Mouse (Mus musculus) kidney, postnatal 4 days (tissue): Measurements from ENCODE around the gene Ly75.

Experiments
- DNase-seq, 2 experiments: peaks; one replicate each; pipeline ENCODE4 v3.0.0; 2021; ENCODE audit warnings: mixed read lengths in 2 of 2

Ly75 gene

DNA sequence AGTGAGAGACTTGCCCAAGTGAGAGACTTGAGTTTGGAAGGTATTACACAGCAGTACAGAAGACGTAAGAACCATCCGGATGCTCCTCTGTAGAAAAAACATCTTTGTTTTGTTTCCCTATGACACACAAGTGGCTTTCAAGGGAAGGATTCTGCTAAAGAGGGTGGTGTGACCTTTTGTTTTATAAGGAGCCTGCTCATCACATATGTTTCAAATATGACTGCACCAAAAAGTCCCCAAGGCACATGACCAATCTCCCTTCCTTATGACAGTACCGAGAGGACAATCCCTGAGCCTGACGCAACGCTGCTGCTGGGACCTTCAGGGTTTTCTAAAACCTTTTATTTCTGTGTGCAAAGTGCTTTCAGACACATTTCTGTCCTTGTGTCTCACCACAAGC lies 12.9 kb downstream of the Ly75 start:
- no peak for DNase-seq

DNA sequence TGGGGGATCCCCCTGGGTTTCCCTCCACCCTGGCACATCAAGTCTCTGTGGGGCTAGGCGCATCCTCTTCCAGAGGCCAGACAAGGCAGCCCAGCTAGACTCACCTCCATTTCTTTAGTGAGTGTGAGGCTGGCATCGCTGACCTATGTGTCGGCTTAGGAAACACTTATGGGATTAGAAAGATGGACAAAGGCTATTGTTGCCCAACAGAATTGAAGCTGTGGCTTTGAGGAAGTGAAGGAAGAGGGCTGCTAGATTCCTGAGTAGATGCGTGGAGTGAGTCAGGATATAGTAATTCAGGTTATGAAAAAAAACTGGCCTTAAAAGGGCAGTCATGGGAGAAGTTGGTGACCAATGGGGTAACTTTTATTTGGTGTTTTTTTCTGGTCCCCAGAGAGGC lies 13.6 kb downstream of the Ly75 start:
- DNase-seq, result no peak

DNA sequence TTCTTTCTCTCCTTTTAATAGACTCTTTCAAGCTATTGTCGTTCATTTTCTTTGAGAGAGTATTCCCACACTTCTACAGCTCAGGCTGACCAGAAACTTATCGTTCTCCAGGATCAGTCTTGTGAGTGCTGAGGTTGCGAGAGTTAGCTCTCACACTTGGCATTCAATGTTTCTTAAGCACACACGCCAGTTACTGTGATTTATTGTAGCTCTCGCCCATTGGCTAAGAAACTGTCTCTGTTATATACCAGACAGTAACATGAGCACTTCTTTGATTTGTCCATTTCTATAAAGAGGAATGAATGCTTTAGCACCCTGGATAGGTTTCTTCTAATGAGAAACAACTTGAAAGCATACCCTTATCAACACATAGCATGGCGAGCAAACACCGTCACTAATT lies 15.2 kb downstream of the Ly75 start:
- no peak for DNase-seq

DNA sequence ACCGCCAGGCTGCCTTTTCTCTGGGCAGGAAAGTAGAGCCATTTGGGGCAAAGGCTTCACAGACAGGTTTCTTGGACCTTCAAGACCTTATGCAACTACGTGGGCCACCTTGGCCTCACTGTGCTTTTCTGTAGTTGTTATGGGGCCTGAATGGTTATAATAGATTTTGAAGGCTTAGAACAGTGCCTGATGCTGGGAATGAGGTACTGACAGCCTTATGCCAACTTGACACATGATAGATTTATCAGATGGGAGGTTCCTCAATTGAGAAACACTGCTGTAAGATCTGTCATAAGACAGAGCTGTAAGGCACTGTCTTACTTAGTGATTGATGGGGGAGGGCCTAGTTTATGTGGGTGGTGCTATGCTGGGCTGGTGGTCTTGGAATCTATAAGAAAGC lies 15.9 kb downstream of the Ly75 start:
- DNase-seq, result no peak

DNA sequence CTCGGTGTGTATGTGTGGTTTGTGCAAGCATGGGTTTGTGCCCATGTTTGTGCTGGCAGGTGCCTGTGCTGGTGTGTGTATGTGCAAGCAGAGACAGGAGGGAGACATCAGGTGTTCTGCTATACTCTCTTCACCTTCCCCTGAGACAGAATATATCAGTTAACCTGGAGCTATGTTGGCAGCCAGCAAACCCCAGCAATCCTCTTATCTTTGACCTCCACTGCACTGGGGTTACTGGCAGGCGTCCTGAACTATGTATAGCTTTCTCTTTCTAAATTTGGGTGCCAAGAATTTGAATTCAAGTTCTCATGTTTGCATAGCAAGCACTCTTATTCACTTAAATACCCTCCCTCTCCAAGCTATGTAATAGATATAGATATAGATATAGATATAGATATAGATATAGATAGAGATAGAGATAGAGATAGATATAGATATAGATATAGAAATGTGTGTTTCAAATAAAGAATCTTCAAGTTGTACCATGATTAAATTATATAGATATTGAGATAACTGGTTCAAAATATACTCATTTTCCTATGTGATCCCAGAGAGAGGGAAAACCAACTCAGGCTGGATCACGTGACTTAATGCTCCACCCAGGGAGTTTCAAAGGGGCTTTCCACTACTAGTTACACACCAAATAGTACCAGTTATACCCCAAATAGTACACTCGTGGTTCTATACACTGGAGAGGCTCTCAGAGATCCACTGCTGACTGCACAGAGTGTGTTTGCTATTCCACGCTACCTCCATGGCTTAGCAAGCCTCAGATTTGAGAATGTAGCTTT lies 17.1 kb downstream of the Ly75 start:
- DNase-seq, result no peak

DNA sequence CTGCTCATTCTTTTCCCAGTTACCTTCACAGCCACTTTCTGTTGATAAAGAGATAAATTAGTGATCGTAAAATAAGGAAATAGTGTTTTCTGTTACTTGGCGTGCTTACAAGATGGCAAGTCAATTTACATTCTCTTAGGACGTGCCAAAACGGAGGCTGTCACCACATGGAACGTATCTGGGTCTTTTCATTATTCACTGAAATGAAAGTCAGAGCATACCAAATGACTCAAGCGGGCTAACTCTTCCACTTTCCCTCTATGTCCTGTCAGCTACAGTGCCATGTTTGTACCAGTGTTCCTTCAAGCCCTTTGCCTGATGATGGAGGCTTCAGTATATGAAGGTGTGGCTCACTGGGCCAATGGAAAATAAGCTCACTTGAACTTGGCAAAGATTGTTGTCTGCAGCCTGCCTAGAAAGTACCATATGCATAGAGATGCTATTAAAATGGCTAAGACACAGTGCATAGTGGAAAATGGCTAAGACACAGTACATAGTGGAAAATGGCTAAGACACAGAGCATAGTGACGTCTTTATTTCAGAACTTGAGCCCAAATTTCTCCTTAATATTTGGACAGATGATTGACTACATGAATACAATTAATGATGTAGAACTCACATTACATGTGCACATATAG lies 17.8 kb downstream of the Ly75 start:
- no peak for DNase-seq

DNA sequence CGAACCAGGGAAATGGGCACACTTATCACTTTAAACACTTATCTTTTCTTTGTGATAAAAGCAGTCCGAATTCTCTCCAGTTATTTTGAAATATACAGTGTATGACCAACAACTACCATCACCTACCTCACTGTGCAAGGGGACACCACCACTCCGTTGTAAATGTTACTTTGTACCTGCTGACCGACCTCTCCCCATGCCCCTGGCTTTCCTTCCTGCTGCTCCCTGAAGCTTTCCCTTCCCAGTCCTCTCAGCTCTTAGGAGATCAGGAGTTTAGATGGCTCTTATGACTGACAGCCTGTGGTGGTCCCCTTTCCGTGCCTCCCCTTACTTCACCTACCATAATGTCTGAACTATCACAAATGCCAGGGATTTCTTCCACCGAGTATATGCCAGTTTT lies 21.0 kb downstream of the Ly75 start:
- DNase-seq, result no peak

DNA sequence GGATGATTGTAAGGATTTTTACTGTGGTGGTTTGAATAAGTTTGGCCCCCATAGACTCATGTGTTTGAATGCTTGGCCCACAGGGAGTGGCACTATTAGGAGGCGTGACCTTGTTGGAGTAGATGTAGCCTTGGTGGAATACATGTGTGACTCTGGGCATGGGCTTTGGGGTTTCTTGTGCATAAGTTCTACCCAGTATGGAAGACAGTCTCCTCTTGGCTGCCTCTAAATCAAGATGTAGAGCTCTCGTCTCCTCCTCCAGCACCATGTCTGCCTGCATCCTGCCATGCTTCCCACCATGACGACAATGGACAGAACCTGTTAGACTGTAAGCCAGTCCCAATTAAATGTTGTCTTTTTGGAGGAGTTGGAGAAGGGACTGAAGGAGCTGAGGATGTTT lies 23.3 kb downstream of the Ly75 start:
- no peak for DNase-seq

DNA sequence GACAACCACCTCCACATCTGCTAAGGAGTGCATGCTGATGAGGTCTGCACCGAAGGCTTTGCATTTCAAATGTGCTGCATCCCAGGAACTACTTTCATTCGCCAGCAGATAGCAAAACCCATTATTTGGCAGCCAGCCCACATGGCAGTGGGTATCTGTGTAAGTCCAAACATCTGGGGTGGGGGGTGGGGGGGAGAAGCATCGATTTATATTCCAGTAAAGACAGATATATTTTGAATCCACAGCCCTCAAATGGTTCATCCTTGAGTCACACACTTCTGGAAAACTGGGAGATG lies 27.8 kb downstream of the Ly75 start:
- DNase-seq, result no peak

DNA sequence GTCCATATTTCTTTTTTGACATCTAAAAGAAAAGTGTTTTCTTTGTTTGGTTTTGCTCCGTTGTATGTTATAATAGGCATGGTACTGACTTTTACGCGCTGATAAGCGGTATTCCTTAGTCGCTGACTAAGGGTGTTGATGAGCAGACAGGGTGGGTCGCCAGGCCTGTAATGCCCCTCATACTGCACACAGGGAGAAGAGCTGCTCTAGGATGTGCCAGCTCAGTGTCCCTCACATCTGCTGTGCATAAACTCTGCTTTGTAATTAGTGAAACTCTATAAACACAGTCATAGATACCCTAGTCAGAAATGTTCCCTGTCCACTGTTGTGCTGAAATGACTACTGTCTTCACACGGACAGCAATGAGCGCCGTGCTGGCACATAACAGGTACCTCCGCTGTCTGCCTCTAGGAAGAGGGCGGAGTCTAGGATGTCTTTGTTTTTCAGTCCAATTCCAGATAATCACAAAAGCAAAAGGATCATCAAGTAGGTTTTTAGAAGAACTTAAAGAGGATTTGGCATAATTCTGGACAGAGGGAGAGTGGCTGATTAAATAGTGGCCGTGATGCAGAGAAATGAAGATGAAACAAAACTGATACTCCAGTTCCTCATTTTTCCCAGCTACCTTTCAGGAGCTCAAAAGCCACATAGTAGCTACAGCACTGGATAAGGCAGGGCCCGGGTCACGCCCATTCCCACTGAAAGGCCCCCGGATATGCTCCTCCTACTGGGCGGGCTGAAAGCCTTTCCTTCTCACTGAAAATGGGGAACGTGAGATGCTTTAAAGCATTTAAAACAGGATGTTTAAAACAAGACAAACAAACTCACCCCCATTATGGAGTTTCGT lies 28.3 kb downstream of the Ly75 start:
- peak; percentile 22 to 35 for DNase-seq

DNA sequence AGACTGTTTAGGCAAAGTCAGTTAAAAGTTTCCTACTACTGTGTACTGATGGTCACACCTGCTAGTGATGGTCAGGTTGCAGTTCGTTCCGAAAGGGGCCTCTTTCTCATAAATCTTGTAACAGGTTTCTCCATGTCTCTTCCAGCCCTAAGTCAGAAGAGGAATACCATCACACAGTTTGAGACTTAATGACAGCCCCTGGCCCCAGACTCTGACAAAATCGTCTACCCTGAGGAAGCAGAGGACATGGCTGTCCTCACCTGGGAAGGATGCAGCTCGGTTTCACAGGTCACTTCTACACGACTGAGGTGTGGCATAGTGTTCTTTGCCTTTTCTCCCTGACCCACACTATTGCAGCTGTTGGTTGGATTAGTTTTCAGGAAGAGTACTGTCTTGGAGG lies 30.8 kb downstream of the Ly75 start:
- no peak for DNase-seq

DNA sequence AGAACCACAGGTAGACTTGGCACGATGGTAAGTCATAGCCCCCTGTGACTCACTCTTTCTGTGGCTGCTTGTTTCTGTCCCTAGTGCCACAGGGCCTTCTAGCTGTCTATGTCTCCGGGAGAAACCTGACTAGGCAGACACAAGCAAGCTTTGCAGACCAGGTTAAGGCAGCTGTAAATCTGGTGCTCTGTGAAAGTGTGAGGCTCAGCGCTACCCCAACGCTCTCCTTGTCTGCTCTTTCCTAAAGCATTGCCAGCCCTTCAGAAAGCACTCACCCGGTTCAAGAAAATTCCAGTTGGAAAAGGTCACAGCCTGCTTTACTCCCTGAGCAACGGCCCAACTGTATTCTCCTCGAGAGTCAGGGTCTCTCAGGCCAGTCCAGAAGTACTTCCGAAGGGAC lies 31.3 kb downstream of the Ly75 start:
- peak in 1 of 2 experiments; percentile 16 for DNase-seq

DNA sequence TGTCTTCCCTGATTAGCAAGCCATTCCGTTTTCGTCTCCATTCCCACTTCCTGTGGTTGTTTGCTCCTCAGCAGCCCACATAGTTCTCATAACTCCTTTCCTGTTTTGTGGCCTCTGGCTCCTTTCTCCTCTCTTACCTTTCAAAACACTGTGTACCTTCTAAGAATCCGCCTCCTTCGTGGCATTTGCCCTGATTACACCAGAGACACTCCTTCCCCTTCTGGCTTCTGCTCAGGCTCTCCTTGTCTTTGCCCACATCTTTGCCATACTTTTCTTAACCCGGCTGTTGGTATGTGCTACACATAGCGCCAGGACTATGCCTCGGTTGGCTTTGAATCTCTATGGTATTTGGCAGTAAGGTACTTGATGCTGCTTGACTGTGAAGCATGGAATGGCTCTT lies 35.2 kb downstream of the Ly75 start:
- DNase-seq, result no peak

DNA sequence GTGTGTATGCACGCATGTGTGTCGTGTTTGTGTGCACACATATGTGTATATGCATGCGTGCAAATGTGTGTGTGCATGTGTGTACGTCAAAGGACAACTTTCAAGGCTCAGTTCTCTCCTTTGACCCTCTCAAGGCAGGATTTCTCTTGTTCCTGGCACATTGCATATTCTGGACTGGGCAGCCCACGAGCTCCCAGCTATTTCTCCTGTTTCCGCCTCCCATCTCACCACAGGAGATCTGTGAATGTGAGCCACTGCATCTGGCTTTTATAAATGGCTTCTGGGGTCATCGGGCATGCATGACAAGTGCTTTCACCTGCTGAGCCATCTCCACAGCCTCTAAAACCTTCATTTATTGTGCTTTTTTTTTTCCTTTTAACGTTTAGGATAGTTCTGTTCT lies 36.6 kb downstream of the Ly75 start:
- DNase-seq, result no peak

DNA sequence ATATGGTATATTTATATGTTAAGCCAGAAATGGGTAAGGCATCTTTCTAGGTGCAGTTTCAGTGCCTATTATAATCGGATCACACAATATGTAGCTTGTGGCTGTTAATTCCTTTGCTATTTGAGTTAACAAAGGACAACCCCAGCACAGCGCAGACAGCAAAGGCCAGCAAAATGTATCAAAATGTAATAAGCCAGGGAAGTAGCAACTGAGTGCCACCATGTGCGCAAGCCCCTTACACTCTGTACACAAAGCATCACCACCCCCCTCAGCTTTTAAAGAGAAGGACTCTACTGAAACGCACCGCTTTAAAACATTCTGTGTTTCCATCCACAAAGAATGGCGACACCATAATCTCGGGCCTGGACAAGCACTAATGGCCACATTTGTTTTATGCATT lies 37.4 kb downstream of the Ly75 start:
- no peak for DNase-seq

DNA sequence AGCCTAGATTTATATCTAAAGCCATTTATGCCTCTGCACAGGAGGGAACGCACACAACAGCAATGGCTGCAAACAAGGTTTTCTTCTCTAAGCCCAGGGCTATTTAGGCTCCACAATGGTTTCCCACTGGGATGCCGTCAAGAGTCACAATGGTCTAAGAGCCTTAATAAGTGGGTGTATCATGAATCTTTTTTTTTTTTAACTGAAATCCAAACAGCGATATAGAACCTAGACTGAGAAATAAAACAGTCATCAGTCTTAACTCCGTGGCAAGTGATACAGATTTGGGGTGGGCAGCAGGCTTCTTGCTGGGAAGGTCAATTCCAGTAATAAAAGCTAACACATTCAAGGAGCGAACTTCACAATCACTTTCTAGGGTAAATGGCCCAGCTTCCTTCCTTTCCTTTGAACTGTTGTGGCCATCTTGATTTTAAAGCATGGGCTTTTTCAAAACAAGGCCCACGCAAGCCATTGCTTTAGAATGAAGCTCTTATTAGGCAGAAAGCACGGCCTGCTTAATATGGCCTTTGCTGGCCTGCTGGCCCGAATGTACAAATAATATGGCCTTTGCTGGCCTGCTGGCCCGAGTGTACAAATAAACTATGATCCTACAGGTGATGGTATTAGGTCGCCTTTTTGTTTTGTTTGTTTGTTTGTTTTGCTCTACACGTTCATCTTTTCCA lies 39.4 kb downstream of the Ly75 start:
- no peak for DNase-seq

DNA sequence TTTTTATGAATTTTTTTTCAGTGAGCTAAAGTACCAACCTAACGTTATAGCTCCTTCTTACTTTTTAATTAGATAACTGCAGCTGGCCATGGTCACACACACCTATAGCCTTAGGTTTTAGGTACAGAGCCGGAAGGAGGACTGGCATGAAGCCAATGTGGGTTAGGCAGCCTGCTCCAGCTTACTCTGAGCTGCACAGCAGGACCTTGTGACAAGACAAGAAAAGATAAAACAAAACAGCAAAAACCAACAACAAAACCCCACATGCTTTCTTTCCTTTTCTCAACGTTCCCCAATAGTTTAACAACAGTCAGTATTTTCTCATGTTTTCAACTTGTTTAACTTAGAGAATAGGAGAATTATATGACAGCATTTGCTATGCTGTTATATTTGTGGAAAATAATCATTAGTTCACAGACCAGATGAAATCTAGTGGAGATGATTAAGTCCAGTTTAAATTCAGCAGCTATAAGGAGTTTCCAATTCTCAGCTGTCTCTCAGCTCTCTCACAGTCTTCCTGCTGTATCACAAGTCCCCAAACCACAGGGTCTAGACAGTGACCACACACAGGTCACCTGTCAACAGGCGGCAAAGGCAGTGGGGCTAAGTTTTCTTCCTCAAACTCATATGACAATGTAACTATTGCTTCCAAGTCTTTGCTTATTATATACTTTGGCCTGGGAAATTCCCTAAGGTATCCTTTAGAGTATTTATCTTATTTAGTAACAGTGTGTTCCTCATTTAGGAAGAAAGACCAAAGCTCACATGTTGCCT lies 40.8 kb downstream of the Ly75 start:
- no peak for DNase-seq

DNA sequence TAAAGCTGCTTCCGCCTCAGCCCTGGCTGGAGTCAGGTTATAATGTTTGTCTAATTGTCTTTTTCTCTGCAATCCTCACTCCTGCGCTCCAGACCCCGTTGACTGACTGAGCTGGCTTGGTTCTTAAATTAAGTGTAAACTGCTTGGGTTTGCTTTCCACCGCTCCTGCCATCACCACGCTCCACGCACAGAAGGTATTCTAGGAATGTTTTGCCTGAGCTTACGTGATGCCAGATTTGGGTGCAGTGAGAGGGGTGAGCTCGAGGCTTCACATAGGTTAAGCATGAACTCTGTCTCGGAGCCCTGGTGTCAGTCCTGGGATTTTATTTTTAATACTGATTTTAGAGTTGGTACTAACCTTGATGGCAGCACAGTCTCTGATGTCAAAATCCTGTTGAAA lies 45.2 kb downstream of the Ly75 start:
- DNase-seq, result peak; percentile 41 to 58

DNA sequence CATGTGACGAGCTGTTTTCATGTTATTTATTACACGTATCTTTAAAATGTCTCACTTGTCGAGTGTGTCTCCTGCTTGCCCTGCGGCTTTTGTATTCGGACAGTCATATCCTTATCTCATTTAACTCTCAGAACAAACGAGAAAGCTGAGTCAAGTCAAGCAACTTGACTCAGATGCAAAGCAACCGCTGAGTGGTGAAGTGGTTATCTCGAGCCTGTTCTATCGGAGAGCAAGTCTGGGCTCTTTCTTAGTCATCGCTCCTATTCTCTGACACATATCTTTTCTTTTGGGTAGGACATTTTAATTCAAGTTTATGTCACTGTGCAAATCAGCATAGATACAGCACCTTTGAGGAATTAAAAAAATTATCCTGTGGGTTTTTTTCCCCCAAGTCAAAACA lies 54.5 kb downstream of the Ly75 start:
- no peak for DNase-seq

DNA sequence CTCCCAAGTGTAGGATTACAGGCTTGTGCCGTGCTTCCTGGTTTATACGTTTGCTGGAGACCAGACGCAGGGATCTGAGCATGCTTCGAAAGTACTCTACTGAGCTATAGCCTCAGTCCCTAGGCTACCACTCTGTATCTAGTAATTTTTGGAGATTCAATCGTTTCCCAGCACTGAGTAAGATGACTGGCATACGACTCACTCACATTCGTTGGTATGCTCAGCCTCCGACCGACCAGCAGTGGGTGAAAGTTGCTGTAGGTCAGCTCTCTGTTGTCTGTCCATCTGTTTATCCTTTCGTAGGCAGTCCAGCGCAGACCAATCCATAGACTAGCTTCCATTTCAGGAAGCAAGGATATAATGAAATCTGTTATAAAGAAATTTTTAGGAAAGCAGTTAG lies 55.5 kb downstream of the Ly75 start:
- no peak for DNase-seq

DNA sequence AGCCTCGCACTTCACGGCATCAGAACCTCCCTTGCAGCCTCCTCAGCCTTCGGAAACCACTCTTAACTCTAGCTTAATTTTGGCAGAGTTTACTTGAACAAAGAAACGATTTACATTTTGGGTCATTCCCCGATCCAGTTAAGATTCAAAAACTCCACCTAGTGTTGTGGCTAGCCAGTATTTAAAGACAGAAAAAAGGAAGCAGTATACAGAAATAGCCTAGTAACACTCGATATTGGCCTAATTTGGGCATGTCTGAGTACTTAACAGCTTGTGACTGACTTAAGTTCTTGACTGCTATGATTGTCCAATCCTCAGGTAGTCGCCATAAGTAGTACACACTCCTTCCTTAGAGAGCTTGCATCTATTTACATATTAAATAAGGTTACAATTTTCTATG lies 56.2 kb downstream of the Ly75 start:
- no peak for DNase-seq

DNA sequence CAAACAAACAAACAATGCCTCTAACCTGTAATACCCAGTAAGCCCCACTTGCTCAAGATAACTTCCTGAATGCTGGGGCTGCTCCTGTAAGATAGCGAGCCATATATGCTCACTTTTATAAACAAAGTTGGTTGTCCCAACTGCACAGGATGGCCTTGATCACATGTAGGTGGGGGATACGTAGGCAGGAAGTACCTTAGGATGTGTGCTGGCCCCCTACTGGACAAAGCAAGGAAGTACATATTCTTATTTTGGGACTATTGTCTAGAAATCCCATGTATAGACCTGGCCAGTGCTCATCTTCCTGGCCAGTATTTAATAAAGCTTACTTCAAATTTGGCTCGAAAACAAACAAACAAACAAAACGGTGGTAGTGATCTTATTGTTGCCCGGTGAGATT lies 59.7 kb downstream of the Ly75 start:
- DNase-seq, result no peak
